Mouse (Mus musculus) myocyte (in vitro differentiated cells): ENCODE data around the gene Adamts9.

Experiments used
- CEBPB ChIP-seq: IDR thresholded peaks from 2 replicates; pipeline ENCODE4 v1.6.1; 2011; ENCODE audit warnings: mild to moderate bottlenecking, moderate library complexity; ENCODE audit not compliant: poor library complexity, insufficient read depth, severe bottlenecking
- MAX ChIP-seq: IDR thresholded peaks from one replicate; pipeline ENCODE4 v1.6.1; 2011; ENCODE audit warnings: low read depth, mild to moderate bottlenecking, control low read depth
- POLR2A ChIP-seq: IDR thresholded peaks from one replicate; pipeline ENCODE4 v1.6.1; 2011; ENCODE audit warnings: low read depth, mild to moderate bottlenecking, control low read depth, moderate library complexity; ENCODE audit not compliant: insufficient read length
- POLR2AphosphoS2 ChIP-seq: IDR thresholded peaks from one replicate; pipeline ENCODE4 v1.6.1; 2011; ENCODE audit warnings: low read depth, control low read depth; ENCODE audit not compliant: insufficient read length
- TCF12 ChIP-seq: IDR thresholded peaks from one replicate; pipeline ENCODE4 v1.6.1; 2011; ENCODE audit warnings: mild to moderate bottlenecking, control low read depth; ENCODE audit not compliant: poor library complexity, insufficient read depth, severe bottlenecking
- TCF3 ChIP-seq: IDR thresholded peaks from one replicate; pipeline ENCODE4 v1.6.1; 2011; ENCODE audit warnings: low read depth, control low read depth; ENCODE audit not compliant: insufficient read length
- USF1 ChIP-seq: IDR thresholded peaks from one replicate; pipeline ENCODE4 v1.6.1; 2011; ENCODE audit warnings: low read depth, mild to moderate bottlenecking, control low read depth, moderate library complexity

- TF ChIP-seq POLR2A = no peak
- TF ChIP-seq MAX = no peak
- no peak for TF ChIP-seq POLR2AphosphoS2
- TF ChIP-seq USF1 = no peak
- no peak for TF ChIP-seq TCF3
- TF ChIP-seq CEBPB = no peak
- TF ChIP-seq TCF12 = no peak
Observed at GRCm38 (mm10) chr6:92759616-92760015, 183.7 kb downstream of the Adamts9 start.
